Mouse (Mus musculus) neural tube, embryonic 11.5 days (tissue): ENCODE results near the gene Btk. TPM values are rescaled to one million over a fixed set of nuclear protein-coding genes. Genes with fewer than 3 reads are reported as not detected.

ENCODE experiments used
- ATAC-seq: fragments of 200-750 bp; cut with Nextera tagmentation; 2 replicates; pipeline ENCODE4 v1.8.0; 2017; ENCODE audit warnings: moderate number of reproducible peaks, mild to moderate bottlenecking, moderate TSS enrichment, moderate library complexity; ENCODE audit not compliant: insufficient read depth, low FRiP score, low TSS enrichment
- DNase-seq: peaks from one replicate; pipeline ENCODE4 v3.0.0-alpha.2; 2015; ENCODE audit warnings: low spot score
- H3K27ac ChIP-seq: fragments of 300-500 bp; sonication (generic); 2 replicates; pipeline ENCODE4 v1.5.1; 2014; ENCODE audit warnings: low read depth, mild to moderate bottlenecking, low read length
- H3K27me3 ChIP-seq: fragments of 300-500 bp; sonication (generic); 2 replicates; pipeline ENCODE4 v1.6.1; 2014; ENCODE audit warnings: mild to moderate bottlenecking, low read length, mixed read lengths; ENCODE audit not compliant: control insufficient read depth, insufficient read depth
- H3K36me3 ChIP-seq: fragments of 300-500 bp; sonication (generic); 2 replicates; pipeline ENCODE4 v1.6.1; 2014; ENCODE audit warnings: mild to moderate bottlenecking, low read length, moderate library complexity, mixed read lengths; ENCODE audit not compliant: control insufficient read depth, insufficient read depth
- H3K4me1 ChIP-seq: fragments of 300-500 bp; sonication (generic); 2 replicates; pipeline ENCODE4 v1.6.1; 2014; ENCODE audit warnings: low read length, mixed read lengths; ENCODE audit not compliant: control insufficient read depth, insufficient read depth
- H3K4me2 ChIP-seq: fragments of 300-500 bp; sonication (generic); 2 replicates; pipeline ENCODE4 v1.6.1; 2014; ENCODE audit warnings: low read depth, mild to moderate bottlenecking, moderate library complexity
- H3K4me3 ChIP-seq: fragments of 300-500 bp; sonication (generic); 2 replicates; pipeline ENCODE4 v1.5.1; 2014; ENCODE audit warnings: low read depth, low read length
- H3K9ac ChIP-seq: fragments of 300-500 bp; sonication (generic); 2 replicates; pipeline ENCODE4 v1.6.1; 2014; ENCODE audit warnings: mild to moderate bottlenecking, low read length
- H3K9me3 ChIP-seq: fragments of 300-500 bp; sonication (generic); 2 replicates; pipeline ENCODE4 v1.6.1; 2016; ENCODE audit warnings: low read length; ENCODE audit not compliant: control insufficient read depth
- WGBS: fragments of 180-500 bp; shearing (Covaris S2); extraction: QIAGEN DNeasy Blood & Tissue Kit; methylation state at CpG from one replicate; pipeline ENCODE4 v1.1.7; 2014; 5-methylcytosine and 5-hydroxymethylcytosine counted together
- polyA plus RNA-seq: library from polyadenylated mRNA; unstranded; fragments of >200 nt; fragmentation: Nextera tagmentation; extraction: Ambion mirVana; gene quantifications from 2 replicates; pipeline ENCODE4 v1.2.1, GENCODE M21; 2014

Btk gene
- 0.88 and 1.9 TPM in 2 replicates for polyA plus RNA-seq

DNA sequence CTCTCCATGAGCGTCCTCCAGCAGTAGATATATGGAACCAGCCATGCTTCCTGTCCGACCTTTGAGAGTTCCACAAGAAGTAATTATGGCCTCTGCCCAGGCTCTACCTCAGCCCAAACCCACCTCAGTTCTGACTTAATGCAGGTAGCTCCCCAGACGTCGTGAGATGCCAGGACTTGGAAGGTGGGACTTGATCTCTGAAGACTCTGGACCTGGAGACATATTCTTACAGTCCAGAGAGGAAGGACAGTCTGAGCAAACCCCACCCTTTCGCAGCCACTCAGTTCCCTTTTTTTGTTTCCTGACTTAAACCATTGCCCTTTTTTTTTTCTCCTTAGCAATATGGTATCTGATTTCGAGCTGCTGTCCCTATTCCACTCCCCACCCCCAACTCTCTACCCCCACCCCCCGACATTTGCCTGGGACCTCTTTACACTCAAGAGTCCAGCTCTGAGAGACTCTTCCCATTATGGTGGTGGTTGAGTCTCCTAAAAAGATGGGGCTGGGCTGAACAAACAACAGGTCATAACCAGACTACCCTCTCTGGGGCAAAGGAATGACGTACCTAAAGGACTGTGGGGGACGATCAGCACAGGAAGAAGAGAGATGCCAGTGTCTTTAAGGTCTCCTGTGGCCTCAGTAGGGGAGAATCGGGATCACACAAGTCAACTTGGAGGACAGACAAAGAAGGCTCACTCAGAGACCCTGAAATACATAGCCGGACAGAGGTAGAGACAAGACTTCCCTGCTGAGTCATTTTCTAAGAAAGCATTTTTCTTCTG, at the start of gene Btk:
Btk (minus strand) TSS at position 683 of the 782 bp plus-strand sequence.
- DNase-seq: no peak
- no peaks in the 10 kb centered on the region for H3K36me3 ChIP-seq
- no peaks in the 10 kb centered on the region for H3K9me3 ChIP-seq
- no peak within 1 kb of the TSS for H3K4me3 ChIP-seq
- no peak within 1 kb of the TSS for H3K27ac ChIP-seq
- no peaks in the 10 kb centered on the region for H3K27me3 ChIP-seq
- H3K9ac ChIP-seq: no peak within 1 kb of the TSS
- no peak within 1 kb of the TSS for H3K4me2 ChIP-seq
- WGBS: 86% methylated on average over 10 of the region's 11 CpGs
- ATAC-seq: no peak
- H3K4me1 ChIP-seq: no peaks in the 10 kb centered on the region

DNA sequence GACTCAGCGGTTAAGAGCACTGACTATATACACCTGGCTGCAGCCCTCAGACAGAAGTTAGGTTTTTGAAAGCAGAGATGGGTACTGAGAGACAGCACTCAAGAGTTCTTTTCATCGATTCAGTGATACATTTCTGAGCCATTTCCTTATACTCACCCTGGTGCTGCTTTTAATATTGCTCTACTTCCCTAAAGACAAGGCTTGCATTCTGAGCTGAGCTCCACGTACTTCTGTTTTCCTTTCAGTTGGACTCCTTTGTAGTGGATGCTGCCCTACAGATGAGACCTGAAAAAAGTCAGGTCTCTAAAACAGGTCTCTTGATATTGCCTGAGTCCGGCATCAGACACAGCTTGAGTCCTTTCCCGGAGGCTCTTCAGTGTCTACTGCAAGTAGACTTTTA, 49.3 kb upstream of the Btk start:
- DNase-seq: no peak
- Histone ChIP-seq H3K9me3 (no peaks in the 10 kb centered on the region), H3K4me2 (no peak overlapping the region), H3K27ac (no peak overlapping the region), H3K36me3 (no peaks in the 10 kb centered on the region), H3K4me3 (no peak overlapping the region), H3K9ac (no peak overlapping the region), H3K4me1 (no peaks in the 10 kb centered on the region), H3K27me3 (no peaks in the 10 kb centered on the region)
- ATAC-seq: no peak
- 88% methylated on average over 5 of the region's 5 CpGs for WGBS

DNA sequence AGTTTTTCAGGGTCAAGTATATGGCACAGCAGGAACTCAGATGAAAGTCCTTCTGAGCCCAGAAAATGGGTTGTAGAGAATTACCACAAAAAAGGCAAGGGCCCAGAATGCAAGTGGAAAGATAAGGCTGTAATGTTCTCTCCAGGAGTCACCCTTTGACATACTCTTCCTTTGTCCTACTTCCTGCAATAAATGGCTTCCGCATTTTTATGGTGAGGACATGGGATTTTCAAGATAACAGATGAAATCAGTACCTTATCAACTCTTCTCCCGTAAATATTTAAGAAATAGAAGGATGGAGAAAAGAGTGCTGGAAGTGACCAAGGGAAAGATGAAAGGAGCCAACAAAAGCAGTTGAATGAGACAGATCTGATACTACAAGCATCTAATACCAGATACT, 44.8 kb upstream of the Btk start:
- H3K9ac ChIP-seq: no peak overlapping the region
- DNase-seq (no peak), ATAC-seq (no peak)
- no peaks in the 10 kb centered on the region for H3K27me3 ChIP-seq
- H3K9me3 ChIP-seq: no peaks in the 10 kb centered on the region
- no peak overlapping the region for H3K27ac ChIP-seq
- H3K4me2 ChIP-seq: no peak overlapping the region
- no peak overlapping the region for H3K4me3 ChIP-seq
- WGBS: 79% methylated on average over 2 of the region's 2 CpGs
- H3K36me3 ChIP-seq: no peaks in the 10 kb centered on the region
- no peaks in the 10 kb centered on the region for H3K4me1 ChIP-seq

DNA sequence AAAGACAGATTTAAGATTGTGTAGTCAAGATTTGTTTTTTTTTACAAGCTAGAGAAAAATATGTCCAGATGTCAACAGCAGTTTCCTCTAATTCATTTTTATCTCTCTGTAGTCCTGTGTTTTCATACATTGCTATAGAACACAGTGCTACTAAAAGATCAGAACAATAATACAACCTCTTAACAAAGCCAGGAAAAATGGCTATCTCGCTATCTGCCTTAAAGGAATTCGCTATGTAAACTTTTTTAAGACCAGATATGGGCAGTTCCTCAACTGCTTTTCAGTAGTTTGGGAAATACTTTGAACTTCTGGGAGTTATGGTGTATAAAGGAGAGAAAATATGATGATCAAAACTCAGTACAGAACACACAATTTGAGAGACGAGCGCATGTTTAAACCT, 40.0 kb upstream of the Btk start:
- H3K27ac ChIP-seq: no peak overlapping the region
- H3K9ac ChIP-seq: no peak overlapping the region
- no peaks in the 10 kb centered on the region for H3K4me1 ChIP-seq
- 88% methylated on average over 4 of the region's 4 CpGs for WGBS
- no peaks in the 10 kb centered on the region for H3K27me3 ChIP-seq
- DNase-seq (no peak), ATAC-seq (no peak)
- no peak overlapping the region for H3K4me3 ChIP-seq
- no peak overlapping the region for H3K4me2 ChIP-seq
- no peaks in the 10 kb centered on the region for H3K36me3 ChIP-seq
- H3K9me3 ChIP-seq: no peaks in the 10 kb centered on the region

DNA sequence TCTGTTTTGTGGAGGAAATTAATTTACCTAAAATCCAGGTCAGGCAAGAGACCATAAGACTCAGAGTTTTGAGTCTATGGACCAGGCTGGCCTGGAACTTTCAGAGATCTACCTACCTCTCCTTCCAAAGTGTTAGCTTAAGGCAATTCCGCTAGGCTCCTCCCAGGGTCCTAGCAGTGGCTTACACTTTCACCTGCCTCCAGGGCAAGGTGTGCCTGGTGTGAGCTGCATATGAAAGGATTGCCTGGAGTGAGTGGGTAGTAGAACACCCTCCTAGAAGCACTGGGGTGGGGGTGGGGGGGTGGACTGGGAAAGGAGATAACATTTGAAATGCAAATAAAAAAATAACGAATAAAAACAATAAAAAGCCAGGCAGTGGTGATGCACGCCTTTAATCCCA, 38.3 kb upstream of the Btk start:
- Histone ChIP-seq H3K27ac (no peak overlapping the region), H3K4me1 (no peaks in the 10 kb centered on the region), H3K36me3 (no peaks in the 10 kb centered on the region), H3K4me2 (no peak overlapping the region), H3K4me3 (no peak overlapping the region), H3K9me3 (no peaks in the 10 kb centered on the region), H3K27me3 (no peaks in the 10 kb centered on the region), H3K9ac (no peak overlapping the region)
- 86% methylated on average over 3 of the region's 3 CpGs for WGBS
- ATAC-seq: no peak
- no peak for DNase-seq

DNA sequence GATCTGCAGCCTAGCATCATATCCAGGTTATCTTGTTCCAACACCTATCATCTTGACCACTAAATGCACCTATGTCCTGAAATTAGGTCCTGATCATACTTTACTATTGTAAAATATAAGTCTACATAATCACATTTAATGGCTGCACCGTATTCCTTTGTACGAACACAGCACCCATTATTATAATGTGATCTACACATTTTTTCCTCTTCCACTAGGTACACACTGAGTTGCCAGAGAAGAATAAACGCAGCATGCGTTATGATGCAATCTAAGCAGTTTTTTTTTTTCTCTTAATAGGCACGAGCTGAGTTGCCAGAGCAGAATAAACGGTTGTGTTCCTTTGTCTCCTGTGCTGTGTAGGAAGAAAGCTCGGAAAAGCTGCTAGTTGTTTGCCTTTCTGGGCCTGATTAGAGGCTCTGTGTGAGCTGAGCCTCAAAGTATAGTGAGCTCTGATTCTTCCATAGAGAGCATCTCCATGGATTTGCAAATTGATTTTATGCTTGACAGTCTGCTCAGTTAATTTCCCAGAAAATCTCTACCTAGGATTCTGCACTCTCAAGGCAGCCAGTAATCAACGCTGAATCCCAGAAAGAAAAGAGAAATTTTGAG, 37.0 kb upstream of the Btk start:
- Histone ChIP-seq H3K9ac (no peak overlapping the region; the same call in 1 of the 2 replicates), H3K27me3 (no peaks in the 10 kb centered on the region), H3K4me3 (no peak overlapping the region), H3K27ac (no peak overlapping the region), H3K4me2 (no peak overlapping the region), H3K4me1 (no peaks in the 10 kb centered on the region), H3K36me3 (no peaks in the 10 kb centered on the region), H3K9me3 (no peaks in the 10 kb centered on the region)
- no peak for DNase-seq
- 50% methylated on average over 8 of the region's 8 CpGs for WGBS
- peak; percentile 60; the same call in 1 of the 2 replicates for ATAC-seq

DNA sequence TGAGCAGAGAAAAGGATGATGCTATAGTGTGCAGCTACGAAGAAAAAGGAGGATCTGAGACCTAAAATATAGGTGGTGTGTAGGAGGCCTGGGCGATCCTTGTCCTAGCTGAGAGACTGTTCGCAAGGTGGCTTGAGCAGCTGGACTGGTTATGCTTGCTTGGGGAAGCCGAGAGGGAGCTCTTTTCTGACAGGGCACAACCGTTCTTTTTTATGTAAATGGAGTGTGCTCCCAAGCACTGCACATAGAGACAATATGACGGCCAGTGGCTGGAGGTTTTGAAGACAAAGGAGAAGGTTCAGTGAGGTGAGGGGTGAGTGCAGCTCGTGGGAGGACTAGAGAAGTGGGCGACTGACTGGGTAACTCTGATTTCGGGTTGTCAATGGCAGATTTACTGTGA, 36.3 kb upstream of the Btk start:
- ATAC-seq (no peak), DNase-seq (peak; percentile 21)
- no peaks in the 10 kb centered on the region for H3K36me3 ChIP-seq
- no peaks in the 10 kb centered on the region for H3K27me3 ChIP-seq
- WGBS: 46% methylated on average over 9 of the region's 9 CpGs
- no peaks in the 10 kb centered on the region for H3K9me3 ChIP-seq
- H3K4me3 ChIP-seq: no peak overlapping the region
- no peak overlapping the region for H3K9ac ChIP-seq
- H3K4me1 ChIP-seq: no peaks in the 10 kb centered on the region
- H3K4me2 ChIP-seq: no peak overlapping the region
- H3K27ac ChIP-seq: no peak overlapping the region

DNA sequence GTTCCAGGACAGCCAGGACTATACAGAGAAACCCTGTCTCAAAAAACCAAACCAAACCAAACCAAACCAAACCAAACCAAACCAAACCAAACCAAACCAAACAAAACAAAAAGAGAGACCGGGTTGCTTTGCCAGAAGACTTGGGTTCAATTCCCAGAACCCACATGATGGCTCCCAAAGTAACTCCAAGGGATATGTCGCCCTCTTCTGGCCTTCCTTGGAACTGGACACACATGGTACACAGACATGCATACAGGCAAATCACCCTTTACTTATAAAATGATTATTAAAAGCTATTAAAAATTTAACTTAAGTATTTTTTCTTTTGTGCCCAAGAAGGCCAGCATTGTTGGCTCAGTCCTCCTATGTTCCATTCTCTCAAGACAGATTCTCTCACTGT, 30.9 kb upstream of the Btk start:
- Histone ChIP-seq H3K27me3 (no peaks in the 10 kb centered on the region), H3K9ac (no peak overlapping the region)

More for the DNA sequence above, 30.9 kb upstream of the Btk start:
- no peak overlapping the region for H3K4me3 ChIP-seq
- DNase-seq (no peak), ATAC-seq (no peak)
- H3K36me3 ChIP-seq: no peaks in the 10 kb centered on the region
- H3K4me1 ChIP-seq: no peaks in the 10 kb centered on the region
- H3K4me2 ChIP-seq: no peak overlapping the region
- no peak overlapping the region for H3K27ac ChIP-seq
- WGBS: 75% methylated on average over 2 of the region's 2 CpGs
- no peaks in the 10 kb centered on the region for H3K9me3 ChIP-seq
